Mouse (Mus musculus) gastrocnemius, postnatal 25 days (tissue): ENCODE measurements around the gene Fn3krp. TPM values are rescaled to one million over a fixed set of nuclear protein-coding genes. Genes with fewer than 3 reads are reported as not detected.

ENCODE experiments used
- DNase-seq: peaks from one replicate; pipeline ENCODE4 v3.0.0; 2022
- microRNA-seq, 2 experiments: library from miRNA; unstranded; fragments of <30 nt; microRNA quantifications; one replicate each; pipeline ENCODE4 v1.2.0; 2021; ENCODE audit warnings: borderline replicate concordance in 2 of 2
- total RNA-seq, 2 experiments: library from RNA; stranded (reverse); gene quantifications; 1 replicate in 1 of 2; 2 replicates in 1 of 2; pipeline ENCODE4 v1.2.3; 2021

Gene Fn3krp
- total RNA-seq, 2 experiments from 2014 or later, result 3.5 to 4.4 TPM

- no peak for DNase-seq
Observed at GRCm38 (mm10) chr11:121442076-121442475, 20.9 kb downstream of the Fn3krp start.

- DNase-seq, result no peak
Observed at GRCm38 (mm10) chr11:121451216-121451726, 30.1 kb downstream of the Fn3krp start.

DNA sequence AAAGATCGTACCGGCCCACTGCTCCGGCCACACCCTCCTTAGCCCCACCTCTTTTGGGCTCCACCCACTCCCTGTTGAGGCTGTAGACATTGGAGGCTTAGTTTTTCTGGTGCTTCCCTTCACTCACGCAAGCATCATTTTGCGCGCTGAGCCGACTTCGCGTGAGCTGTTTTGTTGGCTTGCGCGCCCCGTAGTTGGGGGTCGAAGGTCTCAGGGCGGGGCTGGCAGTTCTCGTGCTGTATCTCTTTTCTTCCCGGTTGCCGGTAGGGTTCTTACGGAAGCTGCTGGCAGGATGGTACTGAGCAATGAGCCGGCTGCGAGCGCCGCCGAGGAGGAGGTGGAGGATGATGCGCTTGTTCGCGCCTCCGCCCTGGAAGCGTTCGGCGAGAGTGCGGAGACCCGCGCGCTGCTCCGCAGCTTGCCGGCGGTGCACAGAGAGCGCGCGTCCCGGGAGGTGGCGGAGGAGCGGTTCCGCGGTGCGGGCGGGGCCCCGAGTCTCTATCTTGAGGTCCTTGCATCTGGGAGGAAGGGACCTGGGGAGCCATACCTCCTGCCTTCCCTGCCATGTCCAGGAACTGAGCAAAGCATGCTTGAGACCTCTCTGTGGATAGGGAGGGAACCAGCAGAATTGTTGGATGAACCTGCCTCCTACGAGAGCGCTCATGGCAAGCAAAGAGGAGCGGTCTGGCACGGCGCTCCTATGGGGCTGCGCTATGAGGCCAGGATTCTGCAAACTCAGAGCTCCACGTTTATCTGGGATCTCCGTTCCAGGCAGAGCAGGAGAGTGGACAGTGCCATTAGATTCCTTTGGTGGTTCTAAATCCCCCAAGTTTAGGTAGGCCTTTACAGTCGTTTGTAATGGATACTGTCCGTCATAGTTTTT, 30.8 kb downstream of the Fn3krp start, which contains the start of gene Tbcd:
Gene Tbcd, plus strand, starts transcription at position 197 of the 883 bp plus-strand sequence.
- DNase-seq, result peak; percentile 91

DNA sequence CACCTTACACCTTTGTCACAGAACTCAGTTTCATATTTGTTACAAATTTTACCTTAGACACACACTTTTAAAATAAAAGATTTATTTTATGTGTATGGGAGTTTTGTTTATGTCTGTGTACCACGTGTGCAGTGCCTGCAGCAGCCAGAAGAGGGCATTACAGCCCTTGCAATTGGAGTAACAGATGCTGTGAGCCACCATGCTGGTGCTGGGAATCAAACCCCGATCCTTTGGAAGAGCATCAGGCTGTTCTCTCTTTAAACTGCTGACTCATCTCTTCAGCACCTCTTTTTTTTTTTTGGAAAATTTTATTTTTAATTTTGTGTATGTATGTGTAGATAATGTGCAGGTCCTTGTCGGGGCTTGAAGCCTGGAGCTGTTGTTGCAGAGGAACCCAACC, 36.7 kb downstream of the Fn3krp start:
- DNase-seq, result no peak

DNA sequence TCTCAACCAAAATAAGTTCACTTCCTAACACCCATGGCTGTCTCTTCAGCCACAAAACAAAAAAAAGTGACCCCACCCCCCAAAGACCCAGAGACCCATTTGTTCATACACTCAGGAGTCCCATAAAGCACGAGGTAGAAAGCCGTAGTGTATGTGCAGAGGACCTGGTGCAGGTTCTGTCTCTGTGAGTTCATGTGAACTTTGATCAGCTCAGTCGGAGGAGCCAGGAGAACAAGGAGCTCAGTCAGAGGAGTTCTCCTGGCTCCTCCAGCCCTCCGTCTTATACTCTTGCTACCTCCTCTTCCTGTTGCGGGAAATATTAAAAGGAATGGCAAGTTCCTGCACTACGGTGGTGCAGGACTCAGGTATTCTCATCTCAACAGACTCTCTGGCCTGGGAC, 46.2 kb downstream of the Fn3krp start:
- DNase-seq, result no peak

DNA sequence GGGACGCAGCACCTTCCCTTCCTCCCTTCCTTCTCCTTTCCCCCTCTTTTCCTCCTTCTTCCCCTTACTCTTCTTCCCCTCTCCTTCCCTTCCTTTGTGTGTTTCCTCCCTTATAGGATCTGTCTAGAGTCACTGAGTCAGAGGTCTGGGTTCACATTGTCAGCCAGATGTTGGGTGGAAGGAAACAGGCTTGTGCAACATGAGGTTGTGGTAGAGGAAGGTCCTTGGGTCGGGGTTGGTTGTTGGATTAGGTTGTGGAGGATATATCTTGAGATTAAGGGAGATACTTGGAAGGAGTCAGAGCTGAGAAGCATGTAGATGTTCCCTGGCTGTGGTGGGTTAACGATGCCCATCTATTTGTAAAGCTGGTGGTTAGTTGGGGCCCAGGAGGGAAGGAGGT, 53.6 kb downstream of the Fn3krp start:
- no peak for DNase-seq

DNA sequence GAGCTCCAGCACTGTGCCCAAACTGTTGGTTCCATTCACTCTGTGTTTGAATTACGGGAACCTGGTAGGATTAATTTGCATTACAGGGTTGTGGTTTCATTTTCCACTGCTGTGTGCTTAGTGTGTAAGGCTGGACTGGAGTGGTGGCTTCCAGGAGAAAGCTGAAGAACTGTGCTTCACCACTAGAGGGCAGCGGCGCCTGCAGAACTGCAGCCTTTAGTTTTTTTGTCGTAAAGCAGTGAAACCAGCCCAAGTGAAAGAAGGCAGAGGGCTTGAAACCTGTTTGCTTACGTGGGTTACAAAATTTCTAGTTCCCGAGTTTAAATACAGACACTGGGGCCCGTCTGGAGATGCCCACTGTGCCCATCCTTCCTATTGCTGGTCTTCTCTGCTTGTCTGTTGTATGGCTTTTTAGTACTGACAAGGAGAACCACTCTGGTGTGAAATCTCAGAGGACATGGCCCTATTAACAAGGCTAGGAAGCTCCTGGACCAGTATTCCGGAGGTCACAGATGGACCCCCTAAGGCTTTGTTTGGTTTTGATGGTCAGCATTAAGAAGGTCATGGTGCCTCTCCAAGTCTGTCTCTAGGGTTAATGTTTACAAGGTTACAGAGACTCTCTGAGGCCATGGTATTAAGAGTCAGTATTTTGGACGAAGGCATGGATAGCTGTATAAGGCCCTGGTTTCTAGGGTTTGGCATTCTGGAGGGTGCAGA, 54.7 kb downstream of the Fn3krp start:
- DNase-seq, result peak; percentile 35

DNA sequence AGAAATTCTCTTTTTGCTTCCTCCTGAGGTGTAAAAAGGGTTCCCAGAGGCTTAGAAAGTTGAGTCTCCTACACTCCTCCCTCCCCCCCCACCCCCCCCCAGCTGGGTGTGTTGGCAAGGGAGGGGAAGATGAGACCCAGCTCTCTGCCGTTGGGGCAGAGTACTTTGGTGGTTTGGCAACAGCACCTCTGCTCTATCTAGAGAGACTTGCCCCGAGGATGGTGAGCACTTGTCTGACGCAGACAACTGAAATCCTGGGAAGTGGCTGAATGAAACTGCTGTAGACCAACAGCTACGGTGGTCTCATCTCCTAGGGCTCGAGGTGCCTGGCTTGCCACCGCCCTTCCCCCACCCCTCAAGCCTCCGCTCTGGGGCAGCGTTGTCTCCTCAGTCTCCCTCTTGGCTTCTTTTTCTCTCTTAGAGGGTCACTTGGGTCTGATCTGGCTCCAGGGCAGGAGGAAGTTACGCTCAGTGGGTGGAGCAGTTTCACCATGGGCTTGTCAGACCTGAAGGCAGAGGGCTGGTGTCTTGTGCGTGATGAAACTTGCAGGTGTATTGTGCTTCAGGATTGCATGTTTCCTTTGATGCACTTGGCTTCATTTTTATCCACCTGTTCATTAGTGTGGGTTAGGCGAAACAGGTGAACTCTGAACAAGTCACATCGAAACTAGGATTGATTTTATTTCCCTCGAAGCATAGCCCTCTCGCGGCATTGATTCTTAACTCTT, 58.4 kb downstream of the Fn3krp start:
- DNase-seq, result no peak

Small RNA genes within 50 kb of the gene (microRNA-seq; reads per million reads assigned to microRNA genes)
- gene Mir7236, result 0 reads per million in 2 experiments

Other genes starting within 250 kb of the Fn3krp start
- 1 to 10 TPM; 4.8 to 6.9 TPM for gene Hexdc, start 217.0 kb upstream of the Fn3krp start, total RNA-seq
- gene Ogfod3, start 216.7 kb upstream of the Fn3krp start, total RNA-seq, result 10 to 100 TPM; 11.5 to 11.6 TPM
- 1 to 10 TPM; 3.0 to 3.6 TPM for gene Cybc1, start 192.1 kb upstream of the Fn3krp start, total RNA-seq
- 10 to 100 TPM; 78.0 to 90.7 TPM for gene Narf, start 184.1 kb upstream of the Fn3krp start, total RNA-seq
- gene Foxk2, start 161.4 kb upstream of the Fn3krp start, total RNA-seq, result 10 to 100 TPM; 20.1 to 27.1 TPM
- 10 to 100 TPM; 17.9 to 18.4 TPM for gene Wdr45b, start 67.0 kb upstream of the Fn3krp start, total RNA-seq
- 10 to 100 TPM; 10.4 to 11.6 TPM for gene Rab40b, start 33.1 kb upstream of the Fn3krp start, total RNA-seq
- gene Fn3k, start 13.5 kb downstream of the Fn3krp start, total RNA-seq, result 10 to 100 TPM; 12.2 to 13.8 TPM
- 10 to 100 TPM; 10.2 to 12.5 TPM for gene Tbcd, start 30.5 kb downstream of the Fn3krp start, total RNA-seq
- under 1 TPM in 1 of 2 experiments, not detected in 1; 0.13 TPM for gene Zfp750, start 97.9 kb downstream of the Fn3krp start, total RNA-seq